Mouse (Mus musculus) limb, embryonic 15.5 days (tissue): ENCODE results near the gene Nle1. TPM values are rescaled to one million over a fixed set of nuclear protein-coding genes. Genes with fewer than 3 reads are reported as not detected.

Source experiments
- polyA plus RNA-seq: library from polyadenylated mRNA; unstranded; fragments of >200 nt; fragmentation: Nextera tagmentation; extraction: Ambion mirVana; gene quantifications from 2 replicates; pipeline ENCODE4 v1.2.1, GENCODE M21; 2015

Nle1 gene
- polyA plus RNA-seq, 1 experiment from 2014 or later = 32.4 TPM

Other genes with a start within 250 kb of the Nle1 start
- gene Cct6b, start 144.1 kb downstream of the Nle1 start, polyA plus RNA-seq = 0.18 and 0.43 TPM in 2 replicates
- 40.5 and 41.4 TPM in 2 replicates for gene Zfp830, start 144.1 kb downstream of the Nle1 start, polyA plus RNA-seq
- 26.4 and 30.6 TPM in 2 replicates for gene Lig3, start 127.3 kb downstream of the Nle1 start, polyA plus RNA-seq
- gene Rffl, start 37.2 kb downstream of the Nle1 start, polyA plus RNA-seq = 11.4 and 12.5 TPM in 2 replicates
- gene Rad51d, start 17.8 kb downstream of the Nle1 start, polyA plus RNA-seq = 12.7 and 15.4 TPM in 2 replicates
- gene Fndc8, start 16.3 kb downstream of the Nle1 start, polyA plus RNA-seq = 0.12 and 0.37 TPM in 2 replicates
- gene Unc45b, start 2.1 kb upstream of the Nle1 start, polyA plus RNA-seq = 15.6 and 35.8 TPM in 2 replicates
- 3.1 and 3.4 TPM in 2 replicates for gene Slfn5, start 42.9 kb upstream of the Nle1 start, polyA plus RNA-seq
- 15.0 and 18.5 TPM in 2 replicates for gene Slfn9, start 83.4 kb upstream of the Nle1 start, polyA plus RNA-seq
- gene Slfn8, start 112.4 kb upstream of the Nle1 start, polyA plus RNA-seq = 0.68 and 0.87 TPM in 2 replicates
- gene Slfn2, start 156.7 kb upstream of the Nle1 start, polyA plus RNA-seq = 5.0 and 6.3 TPM in 2 replicates
- 0.41 and 0.45 TPM in 2 replicates for gene Slfn1, start 208.4 kb upstream of the Nle1 start, polyA plus RNA-seq